Mouse (Mus musculus) effector memory CD4-positive, alpha-beta T cell, adult 7 months (primary cell): ENCODE results near the gene Zfp36l3. TPM values are rescaled to one million over a fixed set of nuclear protein-coding genes. Genes with fewer than 3 reads are reported as not detected.

Source experiments
- polyA plus RNA-seq: library from polyadenylated mRNA; unstranded; fragments of 100-300 nt; shearing (Covaris generic); gene quantifications from one replicate; pipeline ENCODE4 v1.2.1, GENCODE M21; 2017

Gene Zfp36l3
- polyA plus RNA-seq = not detected

DNA sequence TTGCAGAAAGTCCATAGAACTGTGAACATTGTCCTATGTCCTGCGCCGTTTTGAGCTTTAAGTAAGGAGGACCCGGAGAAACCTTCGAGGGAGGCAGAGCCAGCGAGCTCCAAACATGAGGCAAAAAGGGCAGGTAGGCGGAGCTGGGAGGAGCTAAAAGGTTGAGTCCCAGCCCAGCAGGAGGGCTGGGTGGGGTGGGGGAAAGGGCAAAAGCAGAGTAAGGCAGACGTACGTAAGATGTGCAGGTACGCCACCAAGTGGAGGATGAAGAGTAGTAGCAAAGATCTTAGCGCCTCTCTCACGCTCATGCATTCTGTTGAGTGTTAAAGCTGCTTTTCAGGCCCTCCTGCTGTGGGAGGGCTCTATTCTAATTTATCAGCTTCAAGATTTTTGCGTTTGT lies at the start of gene Zfp36l3:
Zfp36l3 (minus strand) TSS at position 119 of the 400 bp plus-strand sequence.

DNA sequence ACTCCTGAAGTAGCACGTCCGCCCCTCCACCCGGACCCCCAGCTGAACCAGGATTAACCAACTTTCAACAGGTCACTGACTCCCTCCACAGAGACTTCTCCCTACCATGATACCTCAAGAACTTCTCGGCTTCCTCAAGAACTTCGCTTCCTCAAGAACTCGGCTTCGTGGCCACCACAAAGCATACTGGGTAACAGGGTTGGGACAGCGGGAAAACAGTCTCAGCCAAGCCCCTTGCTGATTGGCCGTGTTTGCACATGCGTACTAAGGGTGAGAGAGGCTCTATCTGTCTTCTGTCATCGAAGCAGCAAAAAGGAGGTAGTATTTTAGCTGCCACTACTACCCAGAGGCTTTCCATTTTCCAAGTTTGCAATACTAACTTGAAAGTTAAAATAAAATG lies 21.3 kb upstream of the Zfp36l3 start, which contains the start of gene Xlr:
Xlr (minus strand) TSS at position 188 of the 400 bp plus-strand sequence.

DNA sequence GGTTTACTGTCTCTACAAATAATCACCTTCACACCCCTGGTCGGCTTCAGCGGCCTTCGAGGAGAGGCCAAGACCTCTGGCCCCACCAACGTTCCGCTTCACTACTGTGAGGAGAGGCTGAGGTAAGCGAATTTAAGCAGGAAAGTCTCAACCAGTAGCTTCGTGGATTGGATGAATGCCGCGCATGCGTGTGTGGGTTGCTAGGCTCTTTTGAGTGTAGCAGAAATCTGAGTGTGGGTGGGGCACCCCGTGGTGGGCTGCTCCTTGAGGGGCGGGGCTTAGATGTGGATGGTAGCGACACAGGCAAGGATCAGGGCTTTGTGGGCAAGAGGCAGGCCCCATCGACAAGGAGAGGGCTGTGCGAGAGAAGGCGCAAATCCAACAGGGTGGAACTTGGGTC lies 18.5 kb downstream of the Zfp36l3 start, which contains the start of gene 1700013H16Rik:
1700013H16Rik (minus strand) TSS at position 96 of the 400 bp plus-strand sequence.

DNA sequence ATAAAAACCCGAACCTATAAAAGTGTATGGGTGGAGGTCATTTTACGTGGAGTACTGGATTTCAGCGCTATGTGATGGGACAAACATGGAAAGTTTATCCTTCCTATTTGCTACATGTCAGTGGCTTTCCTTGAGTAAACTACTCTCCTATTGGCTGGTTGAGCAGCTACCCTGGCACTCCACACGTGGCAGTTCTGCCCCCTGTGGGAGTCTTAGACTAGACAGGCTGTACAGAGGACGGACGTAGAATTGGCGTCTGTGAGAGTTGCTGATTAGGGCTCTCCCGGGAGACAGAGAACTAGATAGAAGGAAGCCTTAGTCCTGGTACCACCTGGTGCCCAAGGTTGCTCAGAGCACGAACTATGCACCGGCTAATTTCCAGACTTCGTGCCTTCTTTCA lies 51.6 kb downstream of the Zfp36l3 start, which contains the start of gene 4930502E18Rik:
4930502E18Rik (plus strand) TSS at position 231 of the 400 bp plus-strand sequence.

Other genes starting within 250 kb of the Zfp36l3 start
- gene Rtl8c, start 168.4 kb downstream of the Zfp36l3 start, polyA plus RNA-seq = 9.5 TPM
- gene Gm14597, start 167.4 kb downstream of the Zfp36l3 start, polyA plus RNA-seq = not detected
- gene Rtl8a, start 132.7 kb downstream of the Zfp36l3 start, polyA plus RNA-seq = 7.4 TPM
- 5.9 TPM for gene Rtl8b, start 106.0 kb downstream of the Zfp36l3 start, polyA plus RNA-seq
- gene 4930502E18Rik, start 51.6 kb downstream of the Zfp36l3 start, polyA plus RNA-seq = not detected
- gene 1700013H16Rik, start 18.6 kb downstream of the Zfp36l3 start, polyA plus RNA-seq = not detected
- 0.55 TPM for gene Xlr, start 21.3 kb upstream of the Zfp36l3 start, polyA plus RNA-seq